Mouse (Mus musculus): Measurements from ENCODE around the gene Fbxo24.

DNA sequence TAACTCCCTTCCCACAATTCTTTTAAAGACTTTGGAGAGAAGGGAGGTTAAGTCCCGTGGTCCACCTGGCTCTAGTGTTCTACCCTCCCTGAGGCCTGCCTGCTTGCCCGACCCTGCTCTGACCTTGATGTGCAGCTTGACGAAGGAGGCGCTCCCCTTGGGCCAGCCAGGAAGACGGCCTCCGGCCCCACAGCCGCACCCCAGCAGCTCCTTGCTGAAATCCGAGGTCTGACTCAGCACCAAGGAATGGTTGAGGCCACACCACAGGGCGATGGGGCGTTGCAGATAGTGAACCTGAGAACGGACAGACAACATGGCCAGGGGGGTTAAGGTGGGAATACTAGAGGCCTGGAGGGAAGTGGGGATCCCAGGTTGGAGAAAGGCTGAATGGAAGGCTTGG, 15.3 kb downstream of the Fbxo24 start, which contains the start of gene Pcolce:
- no peak for TF ChIP-seq CTCF (IDR thresholded peaks at IDR 0.05; ENCODE audit: extremely low read depth, insufficient read depth, insufficient read length, insufficient replicate concordance)
- no peak for TF ChIP-seq POLR2A (IDR thresholded peaks at IDR 0.05; ENCODE audit: low read depth, low read length)

Measured in spleen, adult 2 months (tissue).